In the genomic region with DNA sequence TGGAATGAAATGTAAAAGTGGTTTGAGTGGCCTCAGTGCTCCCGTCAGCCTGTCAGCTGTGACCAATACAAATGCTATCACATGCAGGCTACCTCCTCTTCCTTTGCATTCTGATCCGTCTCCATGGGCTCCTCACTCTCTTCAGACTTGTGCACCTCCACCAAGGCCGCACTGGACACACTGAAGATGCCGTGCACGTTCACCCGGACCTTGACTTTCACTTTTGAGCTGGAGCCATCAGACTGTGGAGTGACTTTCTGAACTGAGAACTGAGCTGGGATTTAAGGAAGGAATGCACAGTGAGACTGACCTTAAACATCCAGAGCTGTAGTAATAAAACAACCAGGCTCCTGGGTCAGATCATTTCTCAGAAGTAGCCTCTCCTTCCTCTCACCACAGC, we compare ENCODE assay signal across 9 mouse cellular contexts.
"Had no signal": no experiment of that assay in that cellular context is flagged by ENCODE, and none has a peak within 500 bp of the region (broad histone marks: within the 10 kb centered on the region; RNA-seq: fewer than 3 reads in every experiment).

No protein-coding gene starts in this region.

- DNase-seq: lung, embryonic 14.5 days; lung, postnatal 10 days; lung, postnatal 4 days; midbrain, embryonic 14.5 days; retina, postnatal 1 day; right cerebral cortex, adult 18-20 months; thymus, adult 2 months; thymus, postnatal 25 days; thymus, postnatal 4 days had no signal
